Mouse (Mus musculus) ES-Bruce4 (cell line): Measurements from ENCODE around the gene Hist1h2be.
"Not testable (repeated sequence)": the region's sequence is repeated elsewhere in the genome, so short reads cannot be mapped to it uniquely, and the experiment has no call there.

ENCODE experiments used
- CTCF ChIP-seq: IDR thresholded peaks from one replicate; pipeline ENCODE4 v1.8.1; 2011; ENCODE audit warnings: low read depth, low read length
- EP300 ChIP-seq: IDR thresholded peaks from 2 replicates; pipeline ENCODE4 v1.6.1; 2011; ENCODE audit warnings: low read depth, low read length; ENCODE audit not compliant: insufficient read depth
- POLR2A ChIP-seq: IDR thresholded peaks from one replicate; pipeline ENCODE4 v1.8.1; 2011; ENCODE audit warnings: low read length; ENCODE audit not compliant: insufficient read depth

- TF ChIP-seq CTCF, result not testable (repeated sequence)
- TF ChIP-seq EP300 (0 out of 2 replicates have a peak, but pooled peaks have one; percentile 6), POLR2A (peak; percentile 81)
Observed at GRCm38 (mm10) chr13:23585442-23586098, 35.4 kb downstream of the Hist1h2be start.
